Mouse (Mus musculus) layer of hippocampus, postnatal 36 days (tissue): ENCODE measurements around the gene Arhgap42. TPM values are rescaled to one million over a fixed set of nuclear protein-coding genes. Genes with fewer than 3 reads are reported as not detected.

ENCODE experiments used
- DNase-seq, 2 experiments: peaks; one replicate each; pipeline ENCODE4 v3.0.0; 2022
- total RNA-seq, 2 experiments: library from RNA; stranded (reverse); gene quantifications; 2 replicates each; pipeline ENCODE4 v1.2.3; 2021

Arhgap42 gene
- total RNA-seq = 1 to 10 TPM; 8.5 to 9.1 TPM

DNA sequence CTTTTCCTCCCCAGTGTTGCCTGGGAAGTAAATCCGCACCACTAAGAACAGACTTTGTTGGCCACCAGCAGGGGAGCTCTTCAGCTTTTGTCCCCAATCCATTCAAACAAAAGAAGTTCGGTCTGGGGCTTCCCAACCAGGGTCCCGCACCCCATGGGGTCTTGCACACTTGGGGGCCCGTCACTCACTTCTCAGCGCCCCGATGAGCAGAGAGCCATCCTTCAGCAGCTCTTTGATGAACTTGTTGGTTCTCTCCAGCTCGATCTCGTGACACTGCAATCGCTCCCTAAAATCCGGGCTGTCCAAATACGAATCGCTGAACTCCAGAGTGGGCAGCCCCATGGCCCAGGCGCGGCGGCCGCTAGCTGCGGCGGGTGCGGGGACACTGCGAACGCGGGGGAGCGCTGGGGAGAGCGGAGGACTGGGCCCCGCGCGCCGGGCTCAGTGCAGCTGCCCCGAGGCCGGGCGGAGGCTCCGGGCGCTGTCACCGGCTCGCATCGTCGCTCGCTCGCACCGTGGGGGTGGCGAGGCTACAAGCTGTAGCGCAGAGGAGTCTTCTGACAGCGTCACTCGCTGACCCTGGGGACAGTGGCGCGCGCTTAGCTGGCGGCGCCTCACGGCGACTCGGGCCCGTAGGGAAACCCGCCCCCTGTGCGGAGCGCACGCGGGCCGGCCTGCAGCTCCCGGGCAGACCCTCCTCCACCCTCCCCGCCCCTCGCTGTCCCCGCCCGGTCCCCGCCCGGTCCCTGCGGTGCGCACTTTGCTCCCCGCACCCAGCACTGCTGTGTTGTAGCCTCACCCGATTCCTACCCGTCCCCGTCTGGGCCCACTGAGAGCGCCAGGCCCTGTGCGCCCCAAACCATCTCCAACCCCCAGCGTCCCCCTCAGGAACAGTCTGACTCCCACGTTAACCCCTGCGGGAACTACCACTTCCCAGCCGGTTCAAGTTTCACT, at the start of gene Arhgap42:
Gene Arhgap42 (minus strand): TSS at position 664 of the 954 bp plus-strand sequence.
- DNase-seq = peak; percentile 42 to 62

DNA sequence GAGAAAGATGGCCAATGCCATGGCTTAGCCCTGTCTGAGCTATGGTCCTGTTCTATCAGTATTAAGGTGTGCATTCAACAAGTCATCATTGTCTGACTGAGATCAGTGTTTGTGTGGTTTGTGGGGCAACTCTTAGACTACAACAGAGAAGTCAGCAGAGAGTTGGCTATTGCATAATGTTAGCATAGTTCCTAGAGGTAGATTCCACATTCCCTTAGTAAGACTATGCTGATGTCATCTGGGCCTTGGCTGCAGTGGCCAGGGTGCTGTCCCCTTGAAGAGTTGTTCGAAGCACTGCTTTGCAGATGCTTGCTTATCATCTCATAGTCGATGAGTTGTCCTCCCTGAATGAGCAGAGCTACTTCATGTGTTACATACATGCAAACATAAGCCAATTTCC, 49.2 kb upstream of the Arhgap42 start:
- no peak for DNase-seq

DNA sequence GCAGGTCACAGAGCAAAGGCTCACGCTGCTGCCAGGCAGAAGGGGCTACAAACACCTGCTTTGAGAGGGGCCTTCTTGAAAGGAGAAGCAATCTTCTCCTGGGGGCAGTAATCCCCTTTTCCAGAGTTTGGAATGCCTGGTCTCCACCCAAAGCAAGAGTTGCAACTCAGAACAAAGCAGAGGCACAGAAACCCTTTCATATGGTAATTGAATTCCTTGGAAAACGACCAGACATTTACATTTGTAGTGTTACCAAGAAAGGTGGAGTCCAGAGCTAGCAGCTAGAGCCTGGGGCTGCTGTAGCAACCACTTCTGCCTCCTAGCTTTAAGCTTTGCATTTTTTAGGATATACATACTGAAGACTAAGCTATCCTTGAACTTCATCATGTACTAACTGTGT, 30.4 kb upstream of the Arhgap42 start:
- DNase-seq = no peak

DNA sequence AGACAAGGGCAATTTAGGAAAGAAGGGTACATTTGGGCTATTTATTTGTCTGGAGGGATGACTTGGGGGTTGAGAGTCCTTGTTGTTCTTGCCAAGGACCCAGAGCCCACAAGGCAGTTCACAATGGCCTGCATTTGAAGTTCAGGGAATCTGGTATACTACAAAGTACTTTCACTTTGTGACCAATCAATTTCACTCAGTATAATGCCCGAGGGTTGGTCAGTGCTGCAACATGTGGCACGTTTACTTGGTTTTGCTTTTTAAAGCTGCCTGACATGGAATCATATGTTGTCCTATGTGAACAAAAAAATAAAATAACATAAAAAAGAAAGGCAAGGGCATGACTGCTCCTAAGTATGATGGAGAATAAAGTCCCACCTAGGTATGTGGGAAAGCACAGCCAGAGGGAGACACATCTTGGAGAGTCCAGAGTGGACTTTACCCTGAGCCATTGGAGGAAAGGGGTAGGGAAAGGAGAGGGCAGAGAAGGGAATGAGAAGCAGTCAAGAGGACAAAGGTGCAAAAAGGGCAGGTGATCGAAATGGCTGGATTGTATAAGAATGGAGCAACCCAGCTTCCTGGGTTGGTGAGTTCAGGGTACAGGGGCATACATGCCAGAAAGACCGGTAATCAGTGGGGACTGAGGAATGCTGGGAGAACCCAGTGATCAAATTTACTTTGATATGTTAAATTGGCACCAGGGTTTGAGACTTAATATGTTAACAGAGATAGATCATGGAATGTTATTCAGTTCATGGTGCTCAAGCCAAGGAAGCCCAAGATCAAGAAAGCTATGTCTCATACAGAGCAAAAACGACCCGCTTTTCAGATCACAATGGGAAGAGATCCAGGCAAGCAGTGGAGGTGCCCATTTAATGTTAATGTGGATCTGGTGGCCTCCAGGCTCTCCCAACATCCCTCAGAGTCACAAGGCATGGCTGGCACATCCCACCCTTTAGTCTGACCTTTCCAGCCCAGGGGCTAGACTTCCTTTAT, 29.0 kb upstream of the Arhgap42 start:
- DNase-seq = no peak

DNA sequence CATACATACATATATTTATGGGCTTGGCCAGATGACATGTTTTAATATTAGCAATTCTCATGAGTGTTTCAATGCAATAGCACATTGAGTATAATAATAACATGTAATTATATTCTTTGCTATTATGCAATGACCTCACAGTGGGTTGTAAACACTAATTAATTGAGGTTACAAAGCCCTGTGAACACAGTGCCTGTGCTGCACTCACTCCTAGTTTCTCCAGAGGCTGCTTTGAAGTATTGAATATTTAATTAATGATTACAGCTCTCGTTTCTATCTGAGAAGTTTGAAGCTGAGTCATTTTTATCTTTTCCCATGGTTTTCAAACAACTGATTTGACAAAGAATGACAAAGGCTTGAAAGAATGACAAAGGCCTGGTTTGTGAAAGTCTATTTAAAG, 24.6 kb upstream of the Arhgap42 start:
- no peak for DNase-seq

DNA sequence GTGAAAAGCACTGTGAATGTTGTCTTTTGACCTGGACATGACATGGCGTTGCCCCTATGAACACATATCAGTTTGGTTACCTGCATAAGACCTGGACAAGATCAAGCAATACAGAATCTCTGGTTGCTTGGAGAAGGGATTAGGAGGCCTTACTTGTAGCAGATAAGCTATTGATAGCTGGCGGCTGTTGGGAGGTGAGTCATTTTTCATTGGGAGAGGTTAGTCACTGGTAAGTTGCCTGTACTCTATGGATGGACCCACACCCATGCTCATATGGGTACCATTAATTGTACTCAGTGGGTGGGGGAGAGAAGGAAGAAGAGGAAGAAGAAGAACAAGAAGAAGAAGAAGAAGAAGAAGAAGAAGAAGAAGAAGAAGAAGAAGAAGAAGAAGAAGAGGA, 23.6 kb upstream of the Arhgap42 start:
- DNase-seq = no peak

DNA sequence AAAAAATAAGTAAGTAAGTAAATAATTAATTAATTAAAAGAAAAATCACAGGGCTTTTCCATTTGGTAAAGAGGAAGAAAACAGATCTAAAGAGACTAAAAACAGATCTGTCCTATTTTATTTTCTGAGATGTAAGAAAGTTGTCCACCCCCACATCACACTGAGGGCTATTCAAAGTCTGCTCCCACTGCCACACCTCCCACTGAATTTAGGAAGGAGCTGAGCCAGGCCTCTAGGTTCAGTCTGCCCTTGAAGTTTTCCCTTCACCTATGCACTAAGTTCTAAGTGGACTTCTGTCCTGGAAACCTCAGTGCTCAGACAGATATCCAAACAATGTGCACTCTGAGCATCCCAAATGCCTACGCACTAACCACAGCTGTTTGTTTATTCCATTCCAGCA, 15.9 kb upstream of the Arhgap42 start:
- no peak for DNase-seq

DNA sequence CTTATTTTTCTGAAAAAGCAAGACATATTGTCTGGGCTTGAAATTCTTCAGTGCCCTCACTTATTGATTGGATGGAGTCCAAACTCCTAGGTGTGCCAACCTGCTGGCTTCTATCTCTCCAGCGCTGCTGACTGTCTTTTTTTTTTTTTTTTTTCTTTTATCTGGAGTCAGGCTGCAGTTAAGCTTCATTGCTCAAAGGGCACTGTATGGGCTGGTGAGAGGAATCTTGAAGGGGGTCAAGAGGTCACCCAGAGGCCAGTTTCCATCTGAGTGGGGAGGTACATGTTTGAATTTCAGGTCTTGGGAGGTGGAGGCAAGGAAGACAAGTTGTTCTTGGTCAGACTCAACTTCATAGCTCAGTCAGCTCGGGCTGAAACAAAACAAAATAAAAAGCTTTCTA, 9.6 kb upstream of the Arhgap42 start:
- DNase-seq = no peak

DNA sequence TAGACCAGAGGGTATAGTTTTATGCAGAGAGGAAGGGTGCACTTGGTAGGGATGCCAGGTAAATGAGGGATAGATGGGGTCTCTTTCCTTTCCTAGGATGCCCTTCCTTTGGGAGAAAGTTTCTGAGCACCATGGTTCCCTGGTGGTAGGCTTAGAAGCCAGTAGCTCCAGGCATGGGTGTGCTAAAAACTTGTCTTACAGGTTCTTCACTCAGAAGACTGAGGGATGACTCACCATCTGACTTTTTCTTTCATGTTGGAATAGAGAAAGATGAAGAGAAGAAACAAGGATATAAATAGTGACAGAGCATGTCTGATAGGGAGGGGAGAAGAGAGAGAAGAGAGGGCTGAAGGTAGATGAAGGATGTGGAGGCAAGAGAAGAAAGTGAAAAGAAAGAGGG, 7.1 kb upstream of the Arhgap42 start:
- DNase-seq = no peak

DNA sequence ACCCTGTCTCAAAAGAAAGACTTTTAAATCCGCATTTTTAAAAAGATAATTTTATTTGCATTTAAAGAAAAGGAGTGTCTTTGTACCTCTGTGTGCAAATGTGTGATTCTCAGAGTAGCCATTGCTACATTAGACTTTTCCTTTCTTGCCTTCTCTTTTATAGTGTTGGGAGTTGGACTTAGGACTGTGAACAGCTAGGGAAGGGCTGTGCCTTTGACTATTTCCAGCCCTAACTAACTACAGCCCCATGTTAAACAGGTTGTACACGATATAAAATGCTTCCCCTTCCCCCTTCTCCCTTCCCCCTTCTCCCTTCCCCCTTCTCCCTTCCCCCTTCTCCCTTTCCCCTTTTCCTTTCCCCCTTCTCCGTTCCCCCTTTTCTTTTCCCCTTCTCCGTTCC, 4.9 kb upstream of the Arhgap42 start:
- no peak for DNase-seq

DNA sequence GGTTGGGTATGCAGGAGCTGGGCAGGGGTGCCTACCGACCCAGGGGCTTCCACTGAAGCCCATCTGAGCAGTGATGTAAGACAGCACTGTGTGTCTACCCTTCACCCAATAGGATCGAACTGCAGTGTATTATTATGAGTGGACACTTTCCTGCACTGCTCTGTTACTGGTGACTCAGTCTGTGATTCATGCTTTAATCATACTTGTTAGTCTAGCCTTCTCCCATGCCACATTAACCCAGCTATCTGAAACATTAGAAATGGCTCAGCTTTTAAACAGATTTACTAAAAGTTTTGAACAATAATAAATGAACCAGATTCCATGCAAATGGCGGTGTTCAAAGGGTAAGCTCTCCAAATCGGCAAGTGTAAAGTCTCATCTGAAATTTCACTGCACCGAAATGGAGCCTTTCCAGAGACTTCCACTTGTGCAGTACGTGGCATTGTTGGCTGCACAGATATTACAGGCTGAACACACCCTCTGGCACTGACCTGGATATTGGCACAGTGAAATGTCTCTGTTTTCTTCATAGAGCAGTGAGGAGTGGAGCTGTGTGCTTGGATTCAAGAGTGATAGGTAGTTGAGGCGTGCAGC, 2.4 kb upstream of the Arhgap42 start:
- DNase-seq = no peak

DNA sequence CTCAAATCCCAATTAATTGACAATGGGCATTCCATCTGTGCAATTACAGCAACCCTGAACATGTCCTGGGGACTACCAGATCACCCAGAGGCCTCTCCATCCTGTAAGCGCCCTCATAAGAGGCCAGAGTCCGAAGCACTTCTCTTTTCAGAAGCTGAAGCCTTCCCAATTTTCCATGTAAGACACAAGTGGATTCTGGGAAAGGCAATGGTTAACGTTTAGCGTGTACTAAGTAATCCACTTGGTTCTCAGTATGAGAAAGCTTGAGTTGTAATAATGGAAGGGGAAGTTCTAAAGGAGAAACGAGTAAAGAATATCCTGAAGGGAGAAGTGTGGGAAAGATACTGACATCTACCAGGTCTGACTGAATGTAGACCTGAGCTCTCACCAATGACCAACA, 1.4 kb downstream of the Arhgap42 start:
- DNase-seq = no peak

DNA sequence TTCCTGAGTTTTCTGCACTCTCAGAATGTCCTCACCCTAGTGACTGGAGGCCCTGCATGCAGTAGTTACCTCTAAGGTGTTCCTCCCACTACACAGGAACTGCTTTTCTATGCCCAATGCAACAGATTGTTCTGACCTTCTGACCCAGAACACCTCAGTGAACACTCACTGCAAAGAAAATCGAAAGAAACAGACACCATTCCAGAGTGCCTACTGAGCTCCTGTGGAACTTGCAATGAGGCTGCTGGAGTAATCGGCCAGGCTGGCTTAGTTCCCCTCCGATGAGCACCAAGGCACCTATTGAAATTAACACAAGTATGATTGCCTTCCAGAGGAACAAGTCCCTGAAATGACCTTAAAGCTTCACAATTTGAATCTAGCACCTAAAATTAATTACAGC, 9.2 kb downstream of the Arhgap42 start:
- no peak for DNase-seq

DNA sequence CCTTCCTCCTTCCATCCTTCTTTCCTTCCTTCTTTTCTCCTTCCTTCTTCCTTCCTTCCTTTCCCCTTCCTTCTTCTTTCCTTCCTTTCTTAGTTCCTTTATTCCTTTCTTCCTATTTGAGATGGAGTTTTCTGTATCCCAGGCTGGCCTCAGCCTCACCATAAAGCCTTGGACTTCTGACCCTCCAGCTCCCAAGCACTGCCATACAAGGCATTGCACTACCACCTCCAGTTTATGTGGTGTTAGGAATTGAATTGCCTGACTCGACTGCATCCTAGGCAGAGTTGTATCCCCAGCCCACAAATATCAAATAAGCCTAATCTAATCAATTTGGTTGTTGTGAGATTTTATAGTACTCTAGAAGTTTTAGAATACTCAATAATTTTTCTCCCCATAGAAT, 14.1 kb downstream of the Arhgap42 start:
- no peak for DNase-seq

DNA sequence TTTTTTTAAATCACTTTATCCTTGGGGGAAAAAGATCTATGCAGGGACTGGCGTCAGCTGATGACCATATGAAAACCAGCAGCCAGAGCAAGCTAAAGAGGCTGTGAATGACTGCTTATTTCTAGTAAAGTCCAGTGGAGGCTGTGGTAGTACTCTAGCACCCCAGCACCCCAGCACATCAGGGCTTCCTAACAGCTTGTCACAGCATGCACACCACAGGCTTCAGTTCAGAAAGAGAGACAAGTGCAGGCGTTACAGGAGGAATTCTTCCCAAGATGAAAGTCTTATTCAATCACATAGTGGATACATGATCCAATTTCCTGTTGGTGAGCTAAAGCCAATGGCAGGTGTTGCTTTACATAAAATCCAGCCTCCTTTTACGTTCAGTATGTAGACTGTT, 15.5 kb downstream of the Arhgap42 start:
- DNase-seq = no peak

DNA sequence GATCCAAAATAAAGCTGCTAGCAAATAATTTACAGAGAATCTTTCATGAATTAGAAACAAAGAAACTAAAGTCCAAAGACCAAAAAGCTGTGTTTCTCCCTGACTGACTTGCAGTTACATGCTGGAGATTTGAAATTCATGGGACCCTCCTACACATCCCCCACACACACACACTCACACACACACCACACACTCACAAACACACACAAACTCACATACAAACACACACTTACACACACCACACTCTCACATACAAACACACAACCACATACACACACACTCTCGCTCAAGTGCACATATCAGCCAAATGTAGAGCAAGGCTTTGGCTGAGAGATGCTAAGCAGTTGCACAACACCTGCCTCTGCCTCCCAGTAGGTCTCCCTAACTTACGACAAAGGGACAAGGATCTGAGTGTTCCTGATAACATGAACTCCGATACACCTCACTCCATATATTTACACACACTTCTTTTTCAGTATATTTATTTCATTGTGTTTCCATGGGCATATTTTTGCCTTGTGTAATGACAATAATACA, 16.9 kb downstream of the Arhgap42 start:
- no peak for DNase-seq

DNA sequence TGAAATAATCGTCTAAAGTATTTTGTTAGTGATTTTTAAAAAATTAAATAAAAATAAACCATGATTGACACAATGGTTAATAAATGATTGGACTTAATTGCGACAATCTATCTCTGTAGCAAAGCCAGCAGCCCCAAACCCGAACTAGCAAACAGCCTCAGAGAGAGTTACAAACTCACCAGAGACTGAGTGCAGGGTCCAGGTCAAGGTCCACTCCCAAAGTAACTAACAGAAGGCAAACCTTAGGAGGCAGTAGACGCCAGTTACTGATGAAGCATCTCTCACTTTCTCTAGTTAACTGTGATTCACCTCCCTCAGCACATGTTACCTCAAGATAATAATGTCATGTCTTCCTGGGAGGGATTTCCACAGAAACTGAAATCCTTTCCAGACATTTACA, 17.7 kb downstream of the Arhgap42 start:
- DNase-seq = no peak

DNA sequence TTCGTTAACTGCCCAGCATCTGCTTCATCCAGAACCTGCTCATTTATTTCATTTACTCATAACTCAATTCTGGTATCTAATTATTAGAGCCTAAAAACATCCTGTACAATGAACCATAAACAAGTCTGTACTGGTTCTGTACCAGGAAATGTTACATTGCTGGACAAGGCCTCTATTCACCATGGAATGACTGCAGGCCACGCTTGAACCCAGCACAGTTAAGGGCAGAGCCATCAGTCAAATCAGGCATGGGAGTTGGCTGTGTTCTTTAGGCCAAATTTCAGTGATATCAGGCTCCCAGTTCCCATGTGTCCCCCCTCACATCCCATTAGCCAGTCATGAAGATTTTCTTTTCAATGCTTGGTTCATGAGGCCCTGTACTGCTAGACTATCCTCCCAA, 20.6 kb downstream of the Arhgap42 start:
- DNase-seq = no peak

DNA sequence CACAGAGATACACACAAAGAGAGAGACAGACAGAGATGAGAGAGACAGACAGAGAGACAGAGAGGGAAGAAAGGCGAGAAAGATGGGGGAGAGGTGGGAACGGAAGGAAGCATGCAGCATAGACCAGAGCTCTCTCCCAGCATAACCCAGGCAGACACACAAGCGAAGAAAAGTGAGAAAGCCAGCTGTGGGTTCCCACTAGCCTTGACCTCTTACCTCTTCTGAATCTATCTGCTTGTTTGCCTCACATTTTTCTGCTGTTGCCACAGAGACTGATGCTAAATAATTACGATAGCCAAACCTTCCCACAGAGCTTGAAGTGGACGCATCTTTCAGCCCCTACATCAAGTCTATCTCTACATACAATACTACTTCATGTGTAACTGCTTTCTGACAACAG, 24.1 kb downstream of the Arhgap42 start:
- DNase-seq = no peak

DNA sequence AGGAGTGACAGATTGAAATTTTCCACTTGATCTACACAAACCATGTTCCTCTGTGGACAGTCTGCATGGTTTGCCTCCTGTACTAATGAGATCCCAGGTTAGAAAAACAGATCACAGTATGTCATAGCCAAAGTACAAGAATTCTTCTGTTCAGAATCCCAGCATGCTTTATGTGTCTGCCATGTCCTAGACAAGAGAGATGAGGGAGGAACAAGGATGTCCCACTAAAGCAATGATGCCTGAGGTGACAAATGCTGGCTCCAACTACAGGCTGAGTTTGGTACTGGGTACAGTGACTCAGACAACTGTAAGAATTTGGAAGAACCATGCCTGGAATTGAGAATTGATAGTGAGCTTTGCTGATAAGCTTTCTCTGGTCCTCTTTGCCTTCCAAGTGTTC, 24.6 kb downstream of the Arhgap42 start:
- DNase-seq = no peak

DNA sequence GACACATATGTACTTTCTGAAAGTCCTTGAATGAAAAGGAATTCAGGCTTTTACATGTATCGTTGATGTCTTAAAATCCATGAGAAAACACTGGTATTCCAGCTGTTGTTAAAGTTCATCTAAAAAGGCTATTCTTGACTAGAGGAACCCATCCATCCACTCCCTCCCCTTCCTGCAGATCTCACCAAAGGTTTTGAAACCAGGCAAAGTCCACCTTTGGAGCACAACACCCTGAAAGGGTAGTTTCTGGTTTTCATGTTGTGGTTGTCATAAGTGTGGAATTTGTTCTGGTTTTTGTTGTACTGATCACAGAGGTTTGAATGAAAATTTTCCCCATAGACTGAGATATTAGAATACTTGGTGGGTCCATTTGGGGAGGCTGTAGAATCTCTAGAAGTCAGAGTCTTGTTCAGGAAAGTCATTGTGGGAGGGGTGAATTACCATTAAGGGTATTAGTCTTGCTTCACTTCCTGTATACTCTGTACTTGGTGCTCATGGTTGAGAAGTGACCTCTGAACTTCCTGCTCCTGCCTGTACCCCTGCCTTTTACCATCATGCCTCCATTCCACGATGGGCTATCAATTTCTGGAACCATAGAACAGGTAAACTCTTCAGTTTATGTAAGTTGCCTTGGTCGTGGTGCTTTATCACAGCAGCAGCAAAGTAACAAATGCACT, 27.4 kb downstream of the Arhgap42 start:
- no peak for DNase-seq

DNA sequence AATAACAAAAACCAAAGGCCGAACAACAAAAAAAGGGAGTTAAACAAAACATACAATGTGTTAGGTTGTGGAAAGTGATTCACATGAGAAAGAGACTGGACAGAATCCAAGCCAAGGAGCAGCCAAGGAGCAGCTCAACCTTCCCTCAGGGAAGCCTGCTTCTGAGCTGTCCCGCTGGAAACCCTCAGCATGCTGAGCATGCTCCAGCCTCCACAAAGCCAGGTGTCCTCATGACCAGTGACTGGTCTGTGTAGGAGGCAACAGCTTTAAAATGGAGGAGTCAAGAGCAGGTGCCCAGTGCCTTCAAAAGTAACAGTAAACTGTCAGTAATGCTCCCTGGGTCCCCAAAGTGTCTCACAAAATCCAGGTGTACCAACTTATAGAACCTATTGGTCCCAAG, 28.4 kb downstream of the Arhgap42 start:
- no peak for DNase-seq
